Mouse (Mus musculus) adrenal gland, postnatal 36 days (tissue): Measurements from ENCODE around the gene Psme4. TPM values are rescaled to one million over a fixed set of nuclear protein-coding genes. Genes with fewer than 3 reads are reported as not detected.

Experiments used
- DNase-seq, 2 experiments: peaks; one replicate each; pipeline ENCODE4 v3.0.0; 2021; ENCODE audit warnings: mixed read lengths in 1 of 2
- total RNA-seq, 2 experiments: library from RNA; stranded (reverse); gene quantifications; 2 replicates each; pipeline ENCODE4 v1.2.3; 2021

Psme4 gene
- total RNA-seq, 2 experiments from 2014 or later, result 58.9 to 81.1 TPM

DNA sequence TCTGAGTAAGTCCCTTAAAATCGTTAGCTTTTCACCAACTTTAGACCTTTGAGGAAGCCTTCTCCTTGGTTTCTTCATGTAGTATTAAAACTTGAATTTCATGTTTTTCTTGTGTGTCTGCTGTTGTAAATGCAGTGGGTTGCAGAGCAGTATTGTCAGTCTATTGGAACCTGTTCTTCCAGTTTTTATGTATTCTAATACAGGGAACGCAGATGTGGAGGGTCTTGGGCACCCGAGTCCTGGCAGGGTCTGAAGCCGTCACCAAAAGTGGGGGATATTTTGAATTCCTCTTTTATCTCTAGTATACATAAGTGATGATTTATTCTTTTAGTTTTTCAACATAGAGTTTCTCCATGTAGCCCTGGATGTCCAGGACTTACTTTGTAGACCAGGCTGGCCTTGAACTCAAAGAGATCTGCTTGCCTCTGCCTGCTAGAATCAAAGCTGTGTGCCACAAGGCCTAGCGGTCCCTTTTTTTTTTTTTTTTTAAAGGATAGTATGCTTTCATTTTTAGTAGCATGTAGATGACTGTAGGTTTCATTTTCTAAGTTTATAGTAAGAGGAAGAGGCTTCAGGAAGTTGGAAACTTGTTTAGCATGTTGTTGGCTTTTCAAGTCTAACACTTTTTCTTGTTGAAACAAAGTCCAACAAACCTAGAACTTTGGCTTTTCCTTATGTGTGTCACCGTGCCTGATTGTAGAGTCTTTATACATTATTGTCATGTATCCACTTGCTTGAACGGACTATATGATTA, 14.9 kb downstream of the Psme4 start:
- no peak for DNase-seq

- DNase-seq, result no peak
These were observed 21.2 kb downstream of the Psme4 start for GRCm38 (mm10) chr11:30792680-30793079.

GRCm38 (mm10) chr11:30793753-30794152, 22.2 kb downstream of the Psme4 start:
- no peak for DNase-seq

GRCm38 (mm10) chr11:30797236-30797635, 25.7 kb downstream of the Psme4 start:
- DNase-seq, result peak in 1 of 2 experiments; percentile 20

DNA sequence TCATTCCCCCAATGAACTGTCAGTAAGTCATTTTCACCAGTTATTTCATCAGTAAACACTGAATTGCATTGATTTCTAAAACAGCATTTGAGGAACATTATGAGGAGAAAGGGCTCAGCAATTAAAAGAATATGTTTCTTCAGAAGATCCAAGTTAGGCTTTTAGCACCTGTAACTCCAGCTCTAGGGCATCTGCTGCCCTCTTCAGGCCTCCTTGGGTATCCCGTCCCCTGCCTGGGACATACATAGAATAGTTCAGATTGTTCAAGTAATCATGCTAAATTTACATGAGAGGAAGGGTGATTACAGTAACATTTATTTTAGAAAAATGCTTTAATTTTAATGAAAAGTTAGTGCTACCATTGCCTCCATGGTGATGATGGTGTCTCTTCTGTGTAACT, 28.0 kb downstream of the Psme4 start:
- DNase-seq, result peak; percentile 54 to 74

DNA sequence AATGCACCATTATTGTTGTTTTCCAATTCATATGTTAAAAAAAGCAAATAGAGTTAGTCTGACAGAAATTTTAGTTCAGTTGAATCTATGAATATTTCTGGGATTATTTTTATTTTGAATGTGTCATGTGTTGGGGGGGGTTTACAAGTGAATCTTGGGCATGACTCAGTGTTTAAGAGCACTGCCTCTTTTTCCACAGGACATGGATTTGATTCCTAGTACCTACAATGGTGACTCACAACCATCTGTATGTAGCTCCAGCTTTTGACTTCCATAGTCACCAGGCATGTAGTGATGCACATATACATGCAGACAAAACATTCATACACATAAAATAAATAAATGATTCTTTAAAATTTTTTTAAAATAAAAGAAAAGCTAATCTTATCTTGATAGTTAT, 28.6 kb downstream of the Psme4 start:
- DNase-seq, result no peak

DNA sequence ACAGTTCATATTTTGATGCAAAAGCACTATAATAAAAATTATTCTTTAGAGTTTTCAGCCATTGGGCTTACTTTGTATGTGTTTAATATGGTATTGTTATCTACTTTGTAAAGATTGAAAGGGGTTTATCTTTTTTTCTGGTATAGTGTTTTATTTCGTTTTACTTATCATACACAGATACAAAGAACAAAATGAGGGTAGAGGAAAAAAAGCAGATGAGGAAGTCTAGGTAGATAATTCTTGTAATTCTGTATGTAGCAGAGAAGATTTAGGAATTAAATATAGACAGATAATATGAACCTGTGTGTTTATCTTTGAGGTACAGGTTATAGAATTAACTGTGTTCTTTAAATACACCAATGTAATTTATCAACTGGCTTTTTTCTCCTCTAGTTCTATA, 30.9 kb downstream of the Psme4 start:
- no peak for DNase-seq

DNA sequence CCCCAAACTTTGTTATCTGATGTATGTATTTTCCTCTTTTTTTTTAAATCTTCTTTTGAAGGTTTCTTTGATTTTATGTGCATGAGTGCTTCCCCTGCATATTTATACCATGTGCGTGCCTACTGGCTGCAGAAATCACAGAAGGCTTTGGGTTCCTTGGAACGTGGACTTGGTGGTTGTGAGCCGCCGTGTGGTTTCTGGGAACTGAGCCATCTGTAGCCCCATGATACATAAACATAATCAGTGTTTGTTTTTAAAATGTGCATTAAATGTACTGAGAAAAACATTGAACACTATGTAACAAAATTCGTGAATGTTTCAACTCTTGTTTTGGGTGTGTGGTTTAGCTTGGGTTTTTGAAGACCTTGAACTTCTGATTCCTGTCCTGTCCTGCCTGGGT, 49.6 kb downstream of the Psme4 start:
- no peak for DNase-seq

DNA sequence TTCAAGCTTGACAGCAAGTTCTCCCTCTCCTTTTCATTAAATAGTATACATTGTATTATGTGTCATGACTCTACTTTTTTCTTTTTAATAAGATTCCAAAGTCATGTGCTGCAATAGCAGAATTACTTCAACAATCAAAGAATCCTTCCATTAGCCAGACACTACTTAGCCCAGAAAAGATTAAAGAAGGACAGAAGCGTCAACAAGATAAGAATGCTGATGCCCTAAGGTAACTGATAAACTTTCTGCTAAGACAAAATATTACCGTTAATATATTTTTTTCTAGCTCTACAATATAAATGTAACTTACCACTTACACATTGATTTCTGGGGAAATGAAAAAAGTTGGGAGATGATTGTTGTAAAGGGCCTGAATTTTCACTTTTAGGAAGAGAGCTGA, 67.3 kb downstream of the Psme4 start:
- DNase-seq, result no peak

GRCm38 (mm10) chr11:30844355-30844754, 72.8 kb downstream of the Psme4 start:
- DNase-seq, result peak in 1 of 2 experiments; percentile 43

DNA sequence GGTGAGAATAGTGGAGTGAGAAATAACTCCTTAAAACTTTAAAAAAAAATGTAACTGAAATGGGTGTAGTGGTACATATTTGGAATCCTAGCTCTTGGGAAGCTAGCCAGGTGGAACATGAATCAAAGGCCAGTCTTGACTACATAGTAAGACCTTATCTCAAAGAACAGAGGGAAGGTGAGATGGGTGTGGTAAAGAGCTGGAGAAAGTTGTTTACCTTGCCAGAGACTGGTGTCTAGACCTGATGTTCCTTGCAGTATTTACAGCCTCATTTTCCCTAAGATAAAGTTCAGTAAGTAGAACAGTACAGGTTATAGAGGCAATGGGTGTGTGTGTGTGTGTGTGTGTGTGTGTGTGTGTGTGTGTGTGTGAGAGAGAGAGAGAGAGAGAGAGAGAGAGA, 100.9 kb downstream of the Psme4 start:
- no peak for DNase-seq

DNA sequence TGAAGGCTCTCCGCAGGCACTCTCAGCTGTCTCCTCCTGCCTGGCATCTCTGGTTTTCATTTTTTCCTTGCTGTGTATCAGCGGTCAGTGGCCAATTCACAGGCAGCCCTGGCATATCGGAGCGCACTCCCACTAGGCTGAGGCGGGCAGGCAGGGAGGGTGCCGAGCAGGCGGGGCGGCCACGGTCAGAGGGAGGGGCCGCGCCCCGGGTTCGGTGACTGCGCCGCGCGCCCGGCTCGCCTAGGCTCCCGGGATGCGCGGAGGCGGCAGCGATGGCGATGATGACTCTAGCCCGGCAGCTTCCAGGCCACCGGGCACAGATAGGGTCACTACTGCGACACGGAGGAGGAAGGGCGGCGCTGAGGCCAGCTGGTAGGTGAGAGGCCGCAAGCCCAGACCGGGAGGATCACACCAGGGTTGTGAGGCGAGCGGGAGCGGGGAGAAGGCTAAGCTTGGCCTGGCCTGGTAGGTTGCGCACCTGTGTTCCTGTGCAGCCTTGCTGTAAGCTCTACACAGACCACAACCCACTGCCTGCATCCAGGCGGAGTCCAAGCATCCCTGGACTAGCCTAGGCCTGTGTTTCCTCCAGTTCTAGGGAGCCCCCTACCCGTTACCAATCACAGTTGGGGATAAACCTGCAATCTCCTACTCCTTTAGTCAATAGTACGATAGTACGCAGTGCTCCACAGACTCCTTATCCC, 113.8 kb downstream of the Psme4 start, which contains the start of the genes Gpr75 and Asb3:
TSS of gene Gpr75 (plus strand) at position 188 of the 701 bp plus-strand sequence.
TSS of gene Asb3 (plus strand) at position 246 of the 701 bp plus-strand sequence.
- peak; percentile 87 to 88 for DNase-seq

DNA sequence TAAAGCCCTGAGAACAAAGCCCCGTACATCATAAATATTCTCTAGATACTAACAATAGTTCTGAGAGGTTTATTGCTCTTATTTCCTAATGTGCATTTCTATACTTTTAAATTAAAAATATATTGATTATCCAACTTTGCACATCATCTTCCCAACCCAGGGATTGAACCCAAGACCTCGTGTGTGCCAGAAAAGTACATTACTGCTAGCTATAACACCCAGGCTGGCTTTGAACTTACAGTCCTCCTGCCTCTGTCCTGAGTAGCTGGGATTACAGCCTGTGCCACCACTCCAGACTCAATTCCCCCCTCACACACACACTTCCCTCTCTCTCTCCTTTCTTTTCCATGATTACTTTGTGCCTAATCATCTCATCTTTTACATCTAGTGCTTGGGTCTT, 116.6 kb downstream of the Psme4 start:
- no peak for DNase-seq

DNA sequence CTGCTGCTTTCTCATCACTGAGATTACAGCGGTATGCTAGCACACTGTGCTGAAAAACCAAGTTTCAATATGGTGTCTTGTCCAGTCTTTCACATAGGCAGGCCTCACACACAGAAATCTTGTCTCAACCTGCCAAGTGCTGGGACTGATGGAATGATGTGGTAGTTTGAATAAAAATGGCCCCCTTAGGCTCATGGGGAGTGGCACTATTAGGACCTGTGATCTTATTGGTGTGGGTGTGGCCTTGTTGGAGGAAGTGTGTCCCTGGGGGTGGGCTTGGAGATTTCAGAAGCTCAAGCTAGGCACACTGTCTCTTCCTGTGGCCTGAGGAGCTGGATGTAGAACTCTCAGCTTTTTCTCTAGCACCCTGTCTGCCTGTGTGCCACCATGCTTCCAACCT, 124.7 kb downstream of the Psme4 start:
- no peak for DNase-seq

- DNase-seq, result no peak
These were observed 127.8 kb downstream of the Psme4 start for GRCm38 (mm10) chr11:30899312-30899711.

DNA sequence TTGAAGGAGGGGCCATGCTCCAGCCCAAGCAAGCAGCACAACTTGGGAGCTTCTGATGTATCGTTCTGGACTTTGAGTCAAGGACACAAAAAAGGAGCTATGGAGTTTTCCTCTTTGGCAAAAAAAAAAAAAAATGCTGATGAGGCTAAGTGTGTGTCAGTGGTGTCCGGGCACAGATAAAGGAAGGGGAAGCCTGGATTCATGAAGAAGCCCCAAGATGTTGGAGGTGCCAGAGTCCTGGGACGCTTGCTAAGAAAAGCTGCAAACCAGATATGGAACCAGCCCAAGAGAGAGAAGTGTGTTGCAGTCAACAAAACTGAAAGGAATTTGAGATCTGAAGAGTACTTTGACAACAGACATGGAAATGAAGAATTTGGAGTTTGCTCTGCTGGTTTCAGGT, 140.8 kb downstream of the Psme4 start:
- DNase-seq, result no peak

DNA sequence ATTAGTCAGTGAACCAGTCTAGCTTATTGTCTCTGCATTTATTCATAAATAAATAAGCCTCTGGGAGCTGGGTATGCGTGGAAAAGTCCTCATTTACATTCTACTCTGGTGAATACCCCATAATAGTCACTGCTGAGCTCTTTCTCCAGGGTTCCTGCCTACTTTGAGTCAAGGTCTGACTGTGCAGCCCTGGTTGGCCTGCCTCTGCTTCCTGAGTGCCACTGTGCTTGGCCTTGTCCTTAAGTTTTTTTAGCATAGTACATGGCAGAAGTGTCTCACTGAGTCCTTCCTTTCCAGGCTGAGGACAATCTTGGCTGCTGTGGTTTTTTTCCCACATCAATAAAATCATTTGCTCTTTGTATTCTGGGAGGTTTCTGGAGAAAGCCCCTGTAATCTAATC, 149.1 kb downstream of the Psme4 start:
- peak; percentile 38 to 46 for DNase-seq

DNA sequence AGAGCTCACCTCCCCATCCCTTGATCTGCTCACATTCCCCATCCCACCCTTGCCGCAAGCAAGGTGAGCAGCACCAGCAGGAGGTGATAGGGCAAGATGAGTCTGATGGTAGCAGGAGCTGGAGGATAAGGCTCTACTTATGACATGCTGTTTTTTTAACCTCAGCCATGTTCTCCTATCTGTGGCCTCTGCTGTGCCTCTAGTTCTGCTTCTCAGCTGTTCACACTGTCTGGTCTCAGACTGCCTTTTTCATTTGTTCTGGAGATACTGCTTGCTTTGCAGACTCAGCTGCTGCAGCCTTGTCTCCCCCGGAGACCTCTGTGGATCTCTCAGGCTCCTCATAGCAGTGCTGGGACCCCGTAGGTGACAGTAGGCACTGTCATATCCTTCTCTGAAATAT, 151.8 kb downstream of the Psme4 start:
- no peak for DNase-seq

DNA sequence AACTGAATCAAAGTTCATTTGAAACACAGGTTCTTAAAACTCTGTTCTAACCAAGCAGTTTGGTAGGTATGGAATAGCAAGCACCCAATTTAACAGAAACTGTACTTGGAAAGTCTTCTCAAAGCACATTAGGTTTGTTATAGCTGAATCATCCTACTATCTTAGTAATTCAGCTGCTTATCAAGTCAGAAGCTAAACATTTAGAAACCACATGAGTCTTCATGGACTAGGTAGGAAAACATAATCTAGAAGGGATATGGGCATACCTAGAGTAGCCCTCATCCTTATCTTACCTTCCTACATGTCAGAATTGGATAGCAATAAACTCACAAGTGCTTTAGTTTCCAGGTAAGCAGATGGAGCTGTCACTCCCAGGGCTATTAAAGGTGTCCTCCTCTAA, 156.6 kb downstream of the Psme4 start:
- DNase-seq, result no peak

GRCm38 (mm10) chr11:30928498-30928897, 157.0 kb downstream of the Psme4 start:
- DNase-seq, result no peak
